Mouse (Mus musculus) lung, adult 2 months (tissue): ENCODE measurements around the gene BC052040.

Experiments used
- CTCF ChIP-seq: fragments of 200-500 bp; IDR thresholded peaks from 2 replicates; pipeline ENCODE4 v1.5.1; 2011; ENCODE audit warnings: mild to moderate bottlenecking, low read length, control low read depth; ENCODE audit not compliant: insufficient read depth
- POLR2A ChIP-seq: fragments of 200-500 bp; IDR thresholded peaks from 2 replicates; pipeline ENCODE4 v1.6.1; 2011; ENCODE audit warnings: low read depth, mild to moderate bottlenecking, control low read depth, low read length, borderline replicate concordance; ENCODE audit errors: extremely low read depth

- TF ChIP-seq CTCF (no peak), POLR2A (no peak)
These were observed 103.7 kb downstream of the BC052040 start for GRCm38 (mm10) chr2:115685250-115685649.
